Mouse (Mus musculus) cortical plate, adult 2 months (tissue): ENCODE results near the gene Gper1.

Source experiments
- CTCF ChIP-seq: fragments of 200-500 bp; IDR thresholded peaks from 2 replicates; pipeline ENCODE4 v1.5.1; 2011; ENCODE audit warnings: mild to moderate bottlenecking, control low read depth, low read length; ENCODE audit not compliant: insufficient read depth; ENCODE audit errors: extremely low read depth
- POLR2A ChIP-seq: fragments of 200-500 bp; IDR thresholded peaks from 2 replicates; pipeline ENCODE4 v1.6.1; 2011; ENCODE audit warnings: mild to moderate bottlenecking, low read length, control low read depth; ENCODE audit not compliant: insufficient read depth; ENCODE audit errors: extremely low read depth

DNA sequence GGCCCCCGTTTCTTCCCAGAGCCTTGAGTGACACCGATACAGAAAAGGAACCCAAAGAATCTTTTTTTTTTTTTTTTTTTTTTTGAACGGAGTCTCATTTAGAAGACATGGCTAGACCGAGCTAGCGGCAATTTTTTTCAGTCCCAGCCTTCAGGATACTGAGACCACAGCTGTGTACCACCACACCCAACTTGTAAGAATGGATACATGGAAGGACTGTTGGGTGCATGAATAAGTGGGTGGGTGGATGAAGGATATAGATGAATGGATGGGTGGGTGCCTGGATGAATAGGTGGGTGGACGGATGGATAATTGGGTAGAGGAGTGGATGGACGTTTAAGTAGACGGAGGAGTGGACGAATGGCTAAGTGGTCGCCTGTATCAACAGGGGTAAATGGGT is 37.0 kb downstream of the Gper1 start:
- TF ChIP-seq CTCF: no peak
- no peak for TF ChIP-seq POLR2A
